Mouse (Mus musculus) liver, embryonic 11.5 days (tissue): Measurements from ENCODE around the gene Mcm3. TPM values are rescaled to one million over a fixed set of nuclear protein-coding genes. Genes with fewer than 3 reads are reported as not detected.

Source experiments
- ATAC-seq: fragments of 200-750 bp; cut with Nextera tagmentation; replicated peaks from 2 replicates; pipeline ENCODE4 v1.8.0; 2017; ENCODE audit warnings: moderate number of reproducible peaks, mild to moderate bottlenecking, moderate TSS enrichment, moderate library complexity; ENCODE audit not compliant: low FRiP score
- DNase-seq: peaks from one replicate; pipeline ENCODE4 v3.0.0-alpha.2; 2017; ENCODE audit warnings: low spot score
- H3K27ac ChIP-seq: fragments of 300-500 bp; sonication (generic); 2 replicates; pipeline ENCODE4 v1.5.1; 2014; ENCODE audit warnings: mild to moderate bottlenecking, low read depth, low read length, control low read depth
- H3K27me3 ChIP-seq: fragments of 300-500 bp; sonication (generic); replicated peaks from 2 replicates; pipeline ENCODE4 v1.6.1; 2014; ENCODE audit warnings: low read length, mixed read lengths; ENCODE audit not compliant: control insufficient read depth, insufficient read depth
- H3K36me3 ChIP-seq: fragments of 300-500 bp; sonication (generic); 2 replicates; pipeline ENCODE4 v1.6.1; 2014; ENCODE audit warnings: mild to moderate bottlenecking, low read length, moderate library complexity, mixed read lengths; ENCODE audit not compliant: control insufficient read depth, insufficient read depth
- H3K4me1 ChIP-seq: fragments of 300-500 bp; sonication (generic); replicated peaks from 2 replicates; pipeline ENCODE4 v1.6.1; 2014; ENCODE audit warnings: low read length, mixed read lengths; ENCODE audit not compliant: control insufficient read depth, insufficient read depth
- H3K4me2 ChIP-seq: fragments of 300-500 bp; sonication (generic); 2 replicates; pipeline ENCODE4 v1.6.1; 2014; ENCODE audit warnings: mild to moderate bottlenecking, control low read depth, moderate library complexity
- H3K4me3 ChIP-seq: fragments of 300-500 bp; sonication (generic); 2 replicates; pipeline ENCODE4 v1.5.1; 2014; ENCODE audit warnings: low read depth, low read length, control low read depth
- H3K9ac ChIP-seq: fragments of 300-500 bp; sonication (generic); 2 replicates; pipeline ENCODE4 v1.6.1; 2014; ENCODE audit warnings: low read depth, low read length, control low read depth
- H3K9me3 ChIP-seq: fragments of 300-500 bp; sonication (generic); 2 replicates; pipeline ENCODE4 v1.6.1; 2016; ENCODE audit warnings: low read length, inconsistent platforms, mixed read lengths; ENCODE audit not compliant: control insufficient read depth
- WGBS: fragments of 180-500 bp; shearing (Covaris S2); extraction: QIAGEN DNeasy Blood & Tissue Kit; methylation state at CpG from one replicate; pipeline ENCODE4 v1.1.7; 2014; 5-methylcytosine and 5-hydroxymethylcytosine counted together
- polyA plus RNA-seq: library from polyadenylated mRNA; unstranded; fragments of >200 nt; fragmentation: Nextera tagmentation; extraction: Ambion mirVana; gene quantifications from 2 replicates; pipeline ENCODE4 v1.2.1, GENCODE M21; 2014

Gene Mcm3
- polyA plus RNA-seq, 1 experiment from 2014 or later = 311 TPM

- 77% methylated on average over 3 of the region's 3 CpGs for WGBS
- no peak for DNase-seq
These were observed 62.5 kb downstream of the Mcm3 start for GRCm38 (mm10) chr1:20757586-20757985.

GRCm38 (mm10) chr1:20754439-20754838, 65.7 kb downstream of the Mcm3 start:
- WGBS = 64% methylated on average over 10 of the region's 10 CpGs
- H3K27me3 ChIP-seq = no peaks in the 10 kb centered on the region
- DNase-seq (no peak), ATAC-seq (no peak)
- H3K4me3 ChIP-seq = no peak overlapping the region
- no peak overlapping the region for H3K4me2 ChIP-seq
- no peak overlapping the region for H3K27ac ChIP-seq
- no peaks in the 10 kb centered on the region for H3K4me1 ChIP-seq
- H3K9me3 ChIP-seq = no peaks in the 10 kb centered on the region
- no peaks in the 10 kb centered on the region for H3K36me3 ChIP-seq
- H3K9ac ChIP-seq = no peak overlapping the region

More at GRCm38 (mm10) chr1:20757586-20757985, 62.5 kb downstream of the Mcm3 start:
- Histone ChIP-seq H3K9ac (no peak overlapping the region), H3K4me2 (no peak overlapping the region), H3K4me3 (no peak overlapping the region), H3K9me3 (no peaks in the 10 kb centered on the region), H3K4me1 (no peaks in the 10 kb centered on the region), H3K27me3 (no peaks in the 10 kb centered on the region), H3K27ac (no peak overlapping the region), H3K36me3 (no peaks in the 10 kb centered on the region)
- ATAC-seq = no peak

Other genes starting within 250 kb of the Mcm3 start
- 0.26 and 0.37 TPM in 2 replicates for gene Pkhd1, start 202.2 kb downstream of the Mcm3 start, polyA plus RNA-seq
- gene Il17a, start 89.4 kb downstream of the Mcm3 start, polyA plus RNA-seq = not detected in 2 replicates
- gene Il17f, start 29.7 kb downstream of the Mcm3 start, polyA plus RNA-seq = not detected in 2 replicates
- gene Paqr8, start 70.3 kb upstream of the Mcm3 start, polyA plus RNA-seq = 1.4 and 1.9 TPM in 2 replicates
- gene Efhc1, start 131.3 kb upstream of the Mcm3 start, polyA plus RNA-seq = 0.58 and 1.2 TPM in 2 replicates